Mouse (Mus musculus) bone marrow, adult 2 months (tissue): Measurements from ENCODE around the gene Card6. TPM values are rescaled to one million over a fixed set of nuclear protein-coding genes. Genes with fewer than 3 reads are reported as not detected.
A peak's percentile ranks its signal among the peaks of the same experiment; 100 is the strongest.

Source experiments
- H3K27ac ChIP-seq: fragments of 200-500 bp; 2 replicates; pipeline ENCODE4 v1.5.1; 2012; ENCODE audit warnings: low read depth, mild to moderate bottlenecking, control low read depth, inconsistent platforms, low read length; ENCODE audit not compliant: control insufficient read depth, poor library complexity, insufficient read depth
- H3K4me1 ChIP-seq: fragments of 200-500 bp; 2 replicates; pipeline ENCODE4 v1.6.1; 2011; ENCODE audit warnings: low read length; ENCODE audit not compliant: control insufficient read depth, insufficient read depth
- H3K4me3 ChIP-seq: fragments of 200-500 bp; replicated peaks from 2 replicates; pipeline ENCODE3; 2011; ENCODE audit warnings: mild to moderate bottlenecking, low read depth, low read length, control low read depth; ENCODE audit not compliant: control insufficient read depth
- CTCF ChIP-seq: fragments of 200-500 bp; IDR thresholded peaks from 2 replicates; pipeline ENCODE4 v1.5.1; 2011; ENCODE audit warnings: low read length, control low read depth; ENCODE audit not compliant: control insufficient read depth, insufficient read depth
- POLR2A ChIP-seq: fragments of 200-500 bp; IDR thresholded peaks from 2 replicates; pipeline ENCODE4 v1.6.1; 2011; ENCODE audit warnings: low read depth, mild to moderate bottlenecking, control low read depth, low read length, borderline replicate concordance; ENCODE audit not compliant: control insufficient read depth
- WGBS: fragments of 180-500 bp; shearing (Covaris S2); methylation state at CpG from one replicate; pipeline ENCODE4 v1.1.7; 2018; 5-methylcytosine and 5-hydroxymethylcytosine counted together
- polyA plus RNA-seq: library from polyadenylated mRNA; stranded (reverse); fragments of >200 nt; gene quantifications from 2 replicates; pipeline ENCODE4 v1.2.4, GENCODE M21; 2011; ENCODE audit warnings: low replicate concordance; ENCODE audit not compliant: missing spikeins, insufficient read depth, insufficient read length

Card6 gene
- polyA plus RNA-seq, result 1.3 and 2.1 TPM in 2 replicates

GRCm38 (mm10) chr15:5107686-5108654, at the start of gene Card6:
Card6 (minus strand) TSS chr15:5108539.
- Histone ChIP-seq H3K4me1 (peaks cover 2% of the 10 kb centered on the region; the same call in 1 of the 2 replicates), H3K27ac (peak within 1 kb of the TSS; percentile 61), H3K4me3 (peak within 1 kb of the TSS; percentile 58)
- 2% methylated on average over 21 of the region's 21 CpGs for WGBS
- no peak for TF ChIP-seq CTCF
- TF ChIP-seq POLR2A, result no peak

GRCm38 (mm10) chr15:5157386-5157785, 49.0 kb upstream of the Card6 start:
- Histone ChIP-seq H3K27ac (no peak overlapping the region), H3K4me1 (no peaks in the 10 kb centered on the region; the same call in 1 of the 2 replicates), H3K4me3 (no peak overlapping the region)
- WGBS, result 76% methylated on average over 1 of the region's 1 CpGs
- TF ChIP-seq POLR2A, result no peak
- no peak for TF ChIP-seq CTCF

GRCm38 (mm10) chr15:5156355-5156754, 48.0 kb upstream of the Card6 start:
- WGBS, result 63% methylated on average over 4 of the region's 4 CpGs
- no peak for TF ChIP-seq POLR2A
- no peak for TF ChIP-seq CTCF
- H3K4me3 ChIP-seq, result no peak overlapping the region
- H3K4me1 ChIP-seq, result no peaks in the 10 kb centered on the region; the same call in 1 of the 2 replicates
- no peak overlapping the region for H3K27ac ChIP-seq

- WGBS, result 74% methylated on average over 5 of the region's 5 CpGs
- Histone ChIP-seq H3K4me1 (no peaks in the 10 kb centered on the region; the same call in 1 of the 2 replicates), H3K27ac (no peak overlapping the region), H3K4me3 (no peak overlapping the region)
- TF ChIP-seq CTCF, result no peak
- TF ChIP-seq POLR2A, result no peak
Measured at GRCm38 (mm10) chr15:5155093-5155492, 46.8 kb upstream of the Card6 start.

- no peaks in the 10 kb centered on the region; the same call in 1 of the 2 replicates for H3K4me1 ChIP-seq
- TF ChIP-seq CTCF, result no peak
- H3K4me3 ChIP-seq, result no peak overlapping the region
- no peak overlapping the region for H3K27ac ChIP-seq
- 92% methylated on average over 9 of the region's 9 CpGs for WGBS
Measured at GRCm38 (mm10) chr15:5154621-5155020, 46.3 kb upstream of the Card6 start.

GRCm38 (mm10) chr15:5152171-5152570, 43.8 kb upstream of the Card6 start:
- H3K27ac ChIP-seq, result no peak overlapping the region
- TF ChIP-seq CTCF (no peak), POLR2A (no peak)
- H3K4me3 ChIP-seq, result no peak overlapping the region
- H3K4me1 ChIP-seq, result no peaks in the 10 kb centered on the region; the same call in 1 of the 2 replicates
- 90% methylated on average over 6 of the region's 6 CpGs for WGBS

GRCm38 (mm10) chr15:5149187-5149586, 40.8 kb upstream of the Card6 start:
- H3K4me1 ChIP-seq, result no peaks in the 10 kb centered on the region; the same call in 1 of the 2 replicates
- no peak overlapping the region for H3K4me3 ChIP-seq
- no peak overlapping the region for H3K27ac ChIP-seq
- WGBS, result 83% methylated on average over 4 of the region's 4 CpGs
- TF ChIP-seq POLR2A, result no peak

- peaks cover 3% of the 10 kb centered on the region; the same call in 1 of the 2 replicates for H3K4me1 ChIP-seq
- TF ChIP-seq CTCF (no peak), POLR2A (no peak)
- peak overlapping the region; percentile 16 for H3K4me3 ChIP-seq
- 78% methylated on average over 9 of the region's 9 CpGs for WGBS
- H3K27ac ChIP-seq, result no peak overlapping the region
Measured at GRCm38 (mm10) chr15:5145196-5145945, 37.0 kb upstream of the Card6 start.
